Mouse (Mus musculus) intestine, embryonic 14.5 days (tissue): ENCODE results near the gene Pld2. TPM values are rescaled to one million over a fixed set of nuclear protein-coding genes. Genes with fewer than 3 reads are reported as not detected.

ENCODE experiments used
- ATAC-seq: fragments of 200-750 bp; cut with Nextera tagmentation; replicated peaks from 2 replicates; pipeline ENCODE4 v1.8.0; 2017; ENCODE audit warnings: low read depth, moderate number of reproducible peaks, moderate TSS enrichment, moderate library complexity; ENCODE audit not compliant: low FRiP score, low TSS enrichment
- DNase-seq: peaks from one replicate; pipeline ENCODE4 v3.0.0-alpha.2; 2018; ENCODE audit warnings: low spot score
- H3K27ac ChIP-seq: fragments of 300-500 bp; sonication (generic); 2 replicates; pipeline ENCODE4 v1.5.1; 2014; ENCODE audit warnings: low read depth, mild to moderate bottlenecking, control low read depth
- H3K27me3 ChIP-seq: fragments of 300-500 bp; sonication (generic); replicated peaks from 2 replicates; pipeline ENCODE4 v1.6.1; 2014; ENCODE audit warnings: low read length, control low read depth; ENCODE audit not compliant: control insufficient read depth, insufficient read depth
- H3K36me3 ChIP-seq: fragments of 300-500 bp; sonication (generic); 2 replicates; pipeline ENCODE4 v1.6.1; 2014; ENCODE audit warnings: low read length, control low read depth; ENCODE audit not compliant: control insufficient read depth, insufficient read depth
- H3K4me1 ChIP-seq: fragments of 300-500 bp; sonication (generic); replicated peaks from 2 replicates; pipeline ENCODE4 v1.6.1; 2014; ENCODE audit warnings: low read length, control low read depth, mixed read lengths; ENCODE audit not compliant: control insufficient read depth, insufficient read depth
- H3K4me2 ChIP-seq: fragments of 300-500 bp; sonication (generic); 2 replicates; pipeline ENCODE4 v1.6.1; 2014; ENCODE audit warnings: low read length
- H3K4me3 ChIP-seq: fragments of 300-500 bp; sonication (generic); 2 replicates; pipeline ENCODE4 v1.5.1; 2014; ENCODE audit warnings: low read depth, low read length, control low read depth, mixed read lengths
- H3K9ac ChIP-seq: fragments of 300-500 bp; sonication (generic); 2 replicates; pipeline ENCODE4 v1.6.1; 2014; ENCODE audit warnings: mild to moderate bottlenecking, low read length
- H3K9me3 ChIP-seq: fragments of 300-500 bp; sonication (generic); 2 replicates; pipeline ENCODE4 v1.6.1; 2016; ENCODE audit warnings: low read length, control low read depth; ENCODE audit not compliant: control insufficient read depth
- WGBS: fragments of 180-500 bp; shearing (Covaris S2); extraction: QIAGEN DNeasy Blood & Tissue Kit; methylation state at CpG from one replicate; pipeline ENCODE4 v1.1.7; 2014; 5-methylcytosine and 5-hydroxymethylcytosine counted together
- polyA plus RNA-seq: library from polyadenylated mRNA; unstranded; fragments of >200 nt; fragmentation: Nextera tagmentation; extraction: Ambion mirVana; gene quantifications from 2 replicates; pipeline ENCODE4 v1.2.1, GENCODE M21; 2014

Pld2 gene
- polyA plus RNA-seq, 1 experiment from 2014 or later, result 9.7 TPM

- Histone ChIP-seq H3K36me3 (no peaks in the 10 kb centered on the region), H3K4me3 (no peak overlapping the region), H3K4me2 (peak overlapping the region; percentile 20; the same call in 1 of the 2 replicates), H3K27me3 (peaks cover 7% of the 10 kb centered on the region; the same call in 1 of the 2 replicates), H3K27ac (no peak overlapping the region), H3K4me1 (peaks cover 6% of the 10 kb centered on the region; the same call in 1 of the 2 replicates), H3K9me3 (no peaks in the 10 kb centered on the region), H3K9ac (no peak overlapping the region)
- ATAC-seq (no peak), DNase-seq (peak; percentile 68)
- WGBS, result 13% methylated on average over 19 of the region's 19 CpGs
Observed at GRCm38 (mm10) chr11:70509753-70510564, 29.9 kb upstream of the Pld2 start.

- Histone ChIP-seq H3K9ac (no peak overlapping the region), H3K4me1 (peaks cover 4% of the 10 kb centered on the region; the same call in 1 of the 2 replicates), H3K27me3 (peaks cover 7% of the 10 kb centered on the region; the same call in 1 of the 2 replicates), H3K4me2 (no peak overlapping the region), H3K27ac (no peak overlapping the region), H3K9me3 (no peaks in the 10 kb centered on the region), H3K4me3 (no peak overlapping the region), H3K36me3 (no peaks in the 10 kb centered on the region)
- 73% methylated on average over 2 of the region's 2 CpGs for WGBS
- ATAC-seq, result no peak
- DNase-seq, result no peak
Observed at GRCm38 (mm10) chr11:70511242-70511641, 28.6 kb upstream of the Pld2 start.

DNA sequence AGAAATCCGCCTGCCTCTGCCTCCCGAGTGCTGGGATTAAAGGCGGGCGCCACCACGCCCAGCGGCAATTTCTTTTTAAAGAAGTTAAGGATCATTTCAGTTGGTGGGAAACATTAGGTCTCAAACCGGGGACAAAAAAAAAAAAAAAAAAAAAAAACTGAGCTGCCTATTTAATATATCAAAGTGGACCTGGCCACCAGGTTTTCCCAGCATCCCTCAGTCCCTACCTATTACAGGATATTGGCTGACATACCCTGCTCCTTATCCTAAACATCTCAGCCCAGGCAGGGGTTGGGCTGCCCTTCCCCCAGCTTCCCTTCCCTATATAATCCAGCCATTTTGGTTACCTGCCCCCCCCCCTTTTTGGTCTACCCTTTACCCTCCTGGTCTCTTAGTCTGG lies 28.0 kb upstream of the Pld2 start:
- no peak for DNase-seq
- peaks cover 7% of the 10 kb centered on the region; the same call in 1 of the 2 replicates for H3K27me3 ChIP-seq
- no peak overlapping the region for H3K4me2 ChIP-seq
- no peak overlapping the region for H3K9ac ChIP-seq
- H3K4me3 ChIP-seq, result no peak overlapping the region
- no peaks in the 10 kb centered on the region for H3K36me3 ChIP-seq
- H3K9me3 ChIP-seq, result no peaks in the 10 kb centered on the region
- no peak overlapping the region for H3K27ac ChIP-seq
- H3K4me1 ChIP-seq, result peaks cover 3% of the 10 kb centered on the region; the same call in 1 of the 2 replicates
- WGBS, result 91% methylated on average over 7 of the region's 7 CpGs
- ATAC-seq, result no peak

- Histone ChIP-seq H3K27me3 (peaks cover 7% of the 10 kb centered on the region; the same call in 1 of the 2 replicates), H3K36me3 (no peaks in the 10 kb centered on the region), H3K4me3 (no peak overlapping the region), H3K4me1 (peaks cover 3% of the 10 kb centered on the region; the same call in 1 of the 2 replicates), H3K9me3 (no peaks in the 10 kb centered on the region), H3K4me2 (no peak overlapping the region), H3K9ac (no peak overlapping the region), H3K27ac (no peak overlapping the region)
- WGBS, result 79% methylated on average over 7 of the region's 7 CpGs
- DNase-seq (no peak), ATAC-seq (no peak)
Observed at GRCm38 (mm10) chr11:70512709-70513342, 27.0 kb upstream of the Pld2 start.

- Histone ChIP-seq H3K9ac (no peak overlapping the region), H3K4me1 (peaks cover 3% of the 10 kb centered on the region; the same call in 1 of the 2 replicates), H3K9me3 (no peaks in the 10 kb centered on the region), H3K27me3 (peaks cover 7% of the 10 kb centered on the region; the same call in 1 of the 2 replicates), H3K27ac (no peak overlapping the region), H3K36me3 (no peaks in the 10 kb centered on the region), H3K4me2 (no peak overlapping the region), H3K4me3 (no peak overlapping the region)
- DNase-seq, result no peak
- 55% methylated on average over 11 of the region's 11 CpGs for whole genome bisulfite sequencing
- no peak for ATAC-seq
Observed at GRCm38 (mm10) chr11:70513520-70513919, 26.3 kb upstream of the Pld2 start.

- H3K36me3 ChIP-seq, result no peaks in the 10 kb centered on the region
- H3K27ac ChIP-seq, result no peak within 1 kb of the TSS
- no peak within 1 kb of the TSS for H3K4me2 ChIP-seq
- DNase-seq, result no peak
- 88% methylated on average over 7 of the region's 7 CpGs for WGBS
- no peak within 1 kb of the TSS for H3K4me3 ChIP-seq
- peaks cover 6% of the 10 kb centered on the region; the same call in 1 of the 2 replicates for H3K27me3 ChIP-seq
- H3K9ac ChIP-seq, result no peak within 1 kb of the TSS
- no peak for ATAC-seq
- peaks cover 4% of the 10 kb centered on the region; the same call in 1 of the 2 replicates for H3K4me1 ChIP-seq
- H3K9me3 ChIP-seq, result no peaks in the 10 kb centered on the region
Observed at GRCm38 (mm10) chr11:70514288-70514687, 25.6 kb upstream of the Pld2 start, which contains the start of gene Vmo1. Vmo1 (minus strand) TSS chr11:70514616.

- Histone ChIP-seq H3K4me3 (no peak overlapping the region), H3K4me2 (no peak overlapping the region), H3K4me1 (peaks cover 10% of the 10 kb centered on the region; the same call in 1 of the 2 replicates), H3K9ac (no peak overlapping the region), H3K9me3 (no peaks in the 10 kb centered on the region), H3K27me3 (no peaks in the 10 kb centered on the region), H3K36me3 (no peaks in the 10 kb centered on the region), H3K27ac (no peak overlapping the region)
- no peak for DNase-seq
- no peak for ATAC-seq
- 25% methylated on average over 2 of the region's 2 CpGs for WGBS
Observed at GRCm38 (mm10) chr11:70516352-70516751, 23.5 kb upstream of the Pld2 start.

GRCm38 (mm10) chr11:70518436-70518835 lies 21.4 kb upstream of the Pld2 start:
- ATAC-seq (no peak), DNase-seq (no peak)
- Histone ChIP-seq H3K36me3 (no peaks in the 10 kb centered on the region), H3K4me2 (no peak overlapping the region), H3K27ac (no peak overlapping the region), H3K27me3 (no peaks in the 10 kb centered on the region), H3K9me3 (no peaks in the 10 kb centered on the region), H3K9ac (no peak overlapping the region), H3K4me3 (no peak overlapping the region), H3K4me1 (peaks cover 10% of the 10 kb centered on the region; the same call in 1 of the 2 replicates)
- WGBS, result 56% methylated on average over 1 of the region's 1 CpGs
